Mouse (Mus musculus) G1E (cell line): ENCODE data around the gene Gng12. TPM values are rescaled to one million over a fixed set of nuclear protein-coding genes. Genes with fewer than 3 reads are reported as not detected.

Experiments
- ATAC-seq: 2 replicates; pipeline ENCODE4 v1.8.0; 2016; ENCODE audit warnings: mild to moderate bottlenecking; ENCODE audit not compliant: insufficient number of reproducible peaks, poor library complexity, low FRiP score, severe bottlenecking; ENCODE audit errors: extremely low read depth
- DNase-seq: peaks from one replicate; pipeline ENCODE4 v3.0.0; 2012; ENCODE audit warnings: low spot score
- H3K27me3 ChIP-seq: 2 replicates; pipeline ENCODE4 v1.6.1; 2012; ENCODE audit warnings: mild to moderate bottlenecking, low read length, inconsistent platforms; ENCODE audit not compliant: insufficient read depth
- H3K36me3 ChIP-seq: replicated peaks from 2 replicates; pipeline ENCODE3; 2012; ENCODE audit warnings: mild to moderate bottlenecking, inconsistent platforms
- H3K4me1 ChIP-seq: 2 replicates; pipeline ENCODE4 v1.6.1; 2012; ENCODE audit warnings: low read depth, low read length, inconsistent platforms, mixed read lengths; ENCODE audit not compliant: insufficient read depth
- H3K4me3 ChIP-seq: 2 replicates; pipeline ENCODE4 v1.5.1; 2012; ENCODE audit warnings: low read depth, mild to moderate bottlenecking, inconsistent platforms, low read length, moderate library complexity, mixed read lengths
- H3K9me3 ChIP-seq: replicated peaks from 2 replicates; pipeline ENCODE4 v1.6.1; 2012; ENCODE audit warnings: inconsistent platforms
- CTCF ChIP-seq: IDR thresholded peaks from 2 replicates; pipeline ENCODE4 v1.5.1; 2012; ENCODE audit warnings: low read depth, low read length, inconsistent platforms, mixed read lengths
- GATA1 ChIP-seq: IDR thresholded peaks from 2 replicates; pipeline ENCODE4 v1.6.1; 2012; ENCODE audit warnings: borderline replicate concordance, low read length, inconsistent platforms, mixed read lengths
- GATA2 ChIP-seq: IDR thresholded peaks from 2 replicates; pipeline ENCODE4 v1.6.1; 2012; ENCODE audit warnings: low read depth, low read length, inconsistent platforms, borderline replicate concordance
- POLR2AphosphoS5 ChIP-seq: IDR thresholded peaks from 2 replicates; pipeline ENCODE4 v1.6.1; 2012; ENCODE audit warnings: low read depth, low read length, inconsistent platforms; ENCODE audit not compliant: insufficient replicate concordance
- TAL1 ChIP-seq: conservative IDR thresholded peaks from 2 replicates; pipeline ENCODE4 v1.6.1; 2012; ENCODE audit warnings: low read depth, low read length, inconsistent platforms, mixed read lengths
- polyA plus RNA-seq: library from polyadenylated mRNA; stranded (reverse); fragments of >175 nt; gene quantifications from 2 replicates; pipeline ENCODE4 v1.2.3, GENCODE M21; 2012
- total RNA-seq, 2 experiments: library from RNA; stranded (forward) in 1 of 2; stranded (reverse) in 1 of 2; fragments of 200-1000 nt in 1 of 2; fragments of >200 nt in 1 of 2; fragmentation: Nextera tagmentation in 1 of 2; gene quantifications; 2 replicates each; pipeline ENCODE4 v1.2.3; 2014 to 2017

Gng12 gene
- total RNA-seq (2014; fragmentation: Nextera tagmentation) (0.53 TPM in 1 of 2 replicates, not detected in the other), total RNA-seq (2017) (0.11 and 0.17 TPM in 2 replicates), polyA plus RNA-seq (not detected in 2 replicates)

DNA sequence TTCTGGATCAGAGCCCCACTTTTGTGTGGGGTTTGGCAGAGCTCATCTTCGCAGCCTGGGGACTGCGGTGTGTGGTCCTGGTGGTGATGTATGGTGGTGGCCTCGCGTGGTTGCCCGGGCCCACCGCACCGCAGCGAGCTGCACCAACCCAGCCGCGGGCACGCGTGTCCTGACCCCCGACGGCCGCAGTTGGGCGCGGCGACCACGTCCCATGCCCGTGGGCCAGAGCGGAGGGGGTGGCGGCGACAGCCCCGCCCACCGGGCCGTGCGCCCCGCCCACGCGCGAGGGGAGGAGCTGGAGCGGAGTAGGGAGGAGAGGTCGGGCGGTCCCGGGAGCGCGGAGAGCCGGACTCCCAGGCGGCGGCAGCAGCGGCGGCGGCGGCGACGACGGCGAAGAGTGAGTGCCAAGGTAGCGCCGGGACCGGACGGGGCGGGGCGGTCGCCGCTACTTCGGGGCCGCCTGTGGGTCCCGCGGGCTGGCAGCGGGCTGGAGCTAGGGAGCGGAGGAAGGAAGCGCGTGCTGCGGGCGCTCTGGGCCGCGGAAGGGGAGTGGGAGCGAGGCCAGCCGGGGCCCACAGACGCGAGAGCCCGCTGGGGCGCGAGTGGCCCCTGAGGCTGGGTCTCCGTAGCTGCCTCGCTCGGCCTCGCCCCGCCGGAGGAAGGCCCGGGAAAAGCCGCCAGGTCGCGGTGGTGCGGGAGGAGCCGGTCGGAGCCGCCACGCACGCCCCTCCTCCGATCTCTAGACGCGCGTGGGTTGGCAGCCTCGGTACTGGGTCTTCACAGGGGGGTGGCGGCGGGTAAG, at the start of gene Gng12:
TSS of gene Gng12 (plus strand) at position 279 of the 802 bp plus-strand sequence.
- DNase-seq: no peak
- no peak for ATAC-seq
- peaks cover 3% of the 10 kb centered on the region; the same call in 1 of the 2 replicates for H3K27me3 ChIP-seq
- no peak for TF ChIP-seq POLR2AphosphoS5
- TF ChIP-seq GATA2: no peak
- TF ChIP-seq CTCF: no peak
- TF ChIP-seq TAL1: no peak
- no peak for TF ChIP-seq GATA1
- H3K9me3 ChIP-seq: peaks cover 7% of the 10 kb centered on the region
- no peaks in the 10 kb centered on the region for H3K36me3 ChIP-seq
- H3K4me3 ChIP-seq: no peak within 1 kb of the TSS; the same call in 1 of the 2 replicates
- H3K4me1 ChIP-seq: no peaks in the 10 kb centered on the region; the same call in 1 of the 2 replicates

DNA sequence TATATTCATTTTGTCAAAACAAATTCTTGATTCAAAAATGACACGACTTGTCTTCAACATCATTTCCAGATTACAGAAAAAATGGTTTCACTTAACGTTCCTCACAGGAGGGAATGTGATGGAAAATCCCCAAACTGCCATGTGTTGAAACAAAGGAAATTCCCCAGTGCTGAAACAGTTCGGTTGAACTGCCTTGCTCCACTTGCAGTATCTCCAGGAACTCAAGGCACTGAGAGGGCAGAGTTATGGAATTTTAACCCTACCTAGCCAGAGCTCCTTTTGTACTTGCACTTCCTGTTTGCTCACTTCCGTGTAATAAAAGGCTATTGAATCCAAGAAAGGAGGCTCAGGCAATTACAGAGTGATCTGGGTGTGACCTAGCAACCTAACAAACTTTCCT, 47.3 kb upstream of the Gng12 start:
- Histone ChIP-seq H3K9me3 (no peaks in the 10 kb centered on the region), H3K36me3 (no peaks in the 10 kb centered on the region), H3K4me1 (no peaks in the 10 kb centered on the region), H3K27me3 (peaks cover 4% of the 10 kb centered on the region), H3K4me3 (no peak overlapping the region)
- DNase-seq (no peak), ATAC-seq (no peak)
- TF ChIP-seq CTCF (no peak), GATA1 (no peak), GATA2 (no peak), TAL1 (no peak), POLR2AphosphoS5 (no peak)

DNA sequence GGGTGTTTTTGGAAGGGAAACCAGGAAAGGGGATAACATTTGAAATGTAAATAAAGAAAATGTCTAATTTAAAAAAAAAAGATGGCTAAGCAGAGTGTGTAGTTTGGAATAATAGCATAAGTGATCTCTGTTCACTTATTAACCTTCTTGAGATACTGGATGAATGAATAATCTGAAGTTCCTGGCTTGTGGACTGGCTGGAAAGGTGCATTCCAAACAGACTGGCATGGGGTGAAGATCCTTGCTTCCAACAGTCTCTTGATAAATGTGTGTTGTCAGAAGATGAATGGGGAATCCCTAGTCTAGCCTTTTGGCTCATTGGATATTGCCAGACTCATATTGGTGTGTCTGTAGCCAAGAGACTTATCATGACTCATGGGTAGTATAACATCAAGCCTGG, 40.0 kb upstream of the Gng12 start:
- no peaks in the 10 kb centered on the region for H3K4me1 ChIP-seq
- DNase-seq (no peak), ATAC-seq (no peak)
- no peaks in the 10 kb centered on the region for H3K27me3 ChIP-seq
- no peaks in the 10 kb centered on the region for H3K36me3 ChIP-seq
- TF ChIP-seq POLR2AphosphoS5: no peak
- TF ChIP-seq GATA2: no peak
- TF ChIP-seq GATA1: no peak
- TF ChIP-seq CTCF: no peak
- TF ChIP-seq TAL1: no peak
- no peak overlapping the region for H3K4me3 ChIP-seq
- H3K9me3 ChIP-seq: no peaks in the 10 kb centered on the region

DNA sequence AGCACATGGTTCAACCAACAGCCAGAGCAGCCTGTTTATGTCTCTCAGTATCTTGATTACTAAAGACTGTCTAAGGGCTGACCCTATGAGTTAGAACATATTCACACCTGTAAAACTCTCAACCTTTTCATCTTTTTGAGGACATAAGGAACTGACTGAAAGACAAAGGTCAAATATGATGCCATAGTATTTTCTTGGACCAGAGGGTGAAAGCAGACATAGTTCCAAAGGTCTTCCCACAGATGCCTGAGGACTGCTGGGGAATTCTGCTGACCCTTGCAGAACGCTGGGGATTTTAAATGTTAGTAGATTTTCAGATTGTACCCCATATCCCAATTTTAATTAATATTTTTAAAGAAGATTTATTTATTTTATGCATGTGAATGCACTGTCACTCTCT, 37.8 kb upstream of the Gng12 start:
- Histone ChIP-seq H3K4me1 (no peaks in the 10 kb centered on the region), H3K27me3 (peaks cover 2% of the 10 kb centered on the region; the same call in 1 of the 2 replicates), H3K36me3 (no peaks in the 10 kb centered on the region), H3K9me3 (no peaks in the 10 kb centered on the region), H3K4me3 (no peak overlapping the region)
- DNase-seq: no peak
- no peak for ATAC-seq
- TF ChIP-seq CTCF: no peak
- TF ChIP-seq GATA1: no peak
- no peak for TF ChIP-seq POLR2AphosphoS5

DNA sequence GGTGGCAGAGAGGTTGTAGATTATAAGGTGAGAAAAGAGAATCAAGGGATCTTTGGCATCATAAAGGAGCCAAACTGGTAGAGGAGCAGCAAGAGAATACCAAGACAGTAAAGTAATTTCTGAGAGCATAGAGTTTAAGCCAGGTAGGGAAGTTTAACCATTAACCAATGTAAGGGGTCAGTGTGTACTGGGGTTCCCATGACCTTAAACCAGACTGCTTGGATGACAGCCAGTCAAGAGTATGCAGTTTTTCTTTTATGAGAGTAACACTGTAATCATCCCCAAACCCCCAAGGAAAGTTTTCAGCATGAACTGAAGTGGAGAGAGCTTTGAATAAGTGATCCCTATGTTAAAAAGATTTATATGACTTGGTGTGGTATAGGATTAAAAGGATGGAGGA, 36.8 kb upstream of the Gng12 start:
- Histone ChIP-seq H3K27me3 (peaks cover 2% of the 10 kb centered on the region; the same call in 1 of the 2 replicates), H3K4me1 (peaks cover 2% of the 10 kb centered on the region), H3K36me3 (no peaks in the 10 kb centered on the region), H3K9me3 (no peaks in the 10 kb centered on the region), H3K4me3 (no peak overlapping the region)
- TF ChIP-seq GATA1 (no peak), POLR2AphosphoS5 (no peak), GATA2 (no peak), CTCF (no peak), TAL1 (no peak)
- ATAC-seq (no peak), DNase-seq (no peak)

DNA sequence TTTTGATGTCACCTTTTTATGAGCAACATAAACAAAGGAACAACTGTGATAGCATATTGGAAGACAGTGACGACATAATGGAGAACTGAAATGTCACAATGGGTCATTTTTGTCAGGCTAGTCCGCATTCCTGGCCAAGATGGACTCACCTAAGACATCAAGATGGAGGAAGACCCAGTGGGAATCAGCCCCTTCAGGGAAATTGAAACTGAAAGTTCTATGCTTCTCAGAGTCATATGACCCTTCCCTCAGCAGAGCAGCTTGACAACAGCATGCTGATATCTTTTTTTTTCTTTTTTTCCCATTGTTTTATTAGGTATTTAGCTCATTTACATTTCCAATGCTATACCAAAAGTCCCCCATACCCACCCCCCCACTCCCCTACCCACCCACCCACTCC, 31.7 kb upstream of the Gng12 start:
- Histone ChIP-seq H3K9me3 (no peaks in the 10 kb centered on the region), H3K36me3 (no peaks in the 10 kb centered on the region), H3K4me1 (peaks cover 7% of the 10 kb centered on the region), H3K27me3 (peaks cover 2% of the 10 kb centered on the region; the same call in 1 of the 2 replicates), H3K4me3 (peak overlapping the region; percentile 59; the same call in 1 of the 2 replicates)
- no peak for ATAC-seq
- TF ChIP-seq GATA2 (no peak), GATA1 (no peak), POLR2AphosphoS5 (no peak)
- no peak for DNase-seq
